Mouse (Mus musculus) hindbrain, postnatal 0 days (tissue): ENCODE data around the gene Fam161a. TPM values are rescaled to one million over a fixed set of nuclear protein-coding genes. Genes with fewer than 3 reads are reported as not detected.

Experiments used
- ATAC-seq: fragments of 200-750 bp; cut with Nextera tagmentation; 2 replicates; pipeline ENCODE4 v1.8.0; 2017; ENCODE audit warnings: mild to moderate bottlenecking, moderate TSS enrichment, moderate library complexity
- DNase-seq: peaks from one replicate; pipeline ENCODE4 v3.0.0-alpha.2; 2015; ENCODE audit warnings: low spot score
- H3K27ac ChIP-seq: fragments of 300-500 bp; sonication (generic); 2 replicates; pipeline ENCODE4 v1.5.1; 2014; ENCODE audit warnings: mild to moderate bottlenecking
- H3K27me3 ChIP-seq: fragments of 300-500 bp; sonication (generic); 2 replicates; pipeline ENCODE4 v1.6.1; 2014; ENCODE audit warnings: low read length, mixed read lengths; ENCODE audit not compliant: insufficient read depth
- H3K36me3 ChIP-seq: fragments of 300-500 bp; sonication (generic); 2 replicates; pipeline ENCODE4 v1.6.1; 2014; ENCODE audit warnings: low read length, mixed read lengths; ENCODE audit not compliant: insufficient read depth
- H3K4me1 ChIP-seq: fragments of 300-500 bp; sonication (generic); 2 replicates; pipeline ENCODE4 v1.6.1; 2014; ENCODE audit warnings: antibody characterized with exemption, low read length, mixed read lengths; ENCODE audit not compliant: insufficient read depth
- H3K4me2 ChIP-seq: fragments of 300-500 bp; sonication (generic); 2 replicates; pipeline ENCODE4 v1.6.1; 2014; ENCODE audit warnings: low read depth, mild to moderate bottlenecking, low read length, moderate library complexity, mixed read lengths
- H3K4me3 ChIP-seq: fragments of 300-500 bp; sonication (generic); 2 replicates; pipeline ENCODE4 v1.5.1; 2014; ENCODE audit warnings: low read length
- H3K9ac ChIP-seq: fragments of 300-500 bp; sonication (generic); replicated peaks from 2 replicates; pipeline ENCODE4 v1.6.1; 2014; ENCODE audit warnings: mild to moderate bottlenecking, low read length, moderate library complexity, mixed read lengths
- H3K9me3 ChIP-seq: fragments of 300-500 bp; sonication (generic); 2 replicates; pipeline ENCODE4 v1.6.1; 2016; ENCODE audit warnings: low read length, mixed read lengths
- CTCF ChIP-seq: IDR thresholded peaks from 2 replicates; pipeline ENCODE4 v1.5.1; 2016; ENCODE audit warnings: antibody characterized with exemption, control low read depth, low read depth
- WGBS: fragments of 180-500 bp; shearing (Covaris S2); extraction: QIAGEN DNeasy Blood & Tissue Kit; methylation state at CpG from one replicate; pipeline ENCODE4 v1.1.7; 2014; 5-methylcytosine and 5-hydroxymethylcytosine counted together
- polyA plus RNA-seq: library from polyadenylated mRNA; unstranded; fragments of >200 nt; fragmentation: Nextera tagmentation; extraction: Ambion mirVana; gene quantifications from 2 replicates; pipeline ENCODE4 v1.2.1, GENCODE M21; 2015
- total RNA-seq: library from RNA; depleted of rRNA; stranded (reverse); fragments of >200 nt; gene quantifications from 2 replicates; pipeline ENCODE4 v1.2.3, GENCODE M21; 2014

Gene Fam161a
- total and polyA plus RNA-seq, 2 experiments from 2014 or later, result 6.8 to 10.7 TPM

GRCm38 (mm10) chr11:22970546-22970945, 36.8 kb upstream of the Fam161a start:
- WGBS, result 100% methylated on average over 1 of the region's 1 CpGs
- no peak overlapping the region for H3K4me3 ChIP-seq
- ATAC-seq, result no peak

GRCm38 (mm10) chr11:22971835-22972709, 35.3 kb upstream of the Fam161a start, which contains the start of gene Zrsr1:
Gene Zrsr1, plus strand, starts transcription at chr11:22972005.
- peak; percentile 84 for DNase-seq
- Histone ChIP-seq H3K4me3 (peak within 1 kb of the TSS; percentile 44), H3K27ac (peak within 1 kb of the TSS; percentile 74), H3K36me3 (peaks cover 4% of the 10 kb centered on the region; the same call in 1 of the 2 replicates), H3K9ac (peak within 1 kb of the TSS; percentile 57), H3K27me3 (no peaks in the 10 kb centered on the region), H3K4me2 (peak within 1 kb of the TSS; percentile 54), H3K9me3 (0 out of 2 replicates have a peak, but pooled peaks cover 1% of the 10 kb centered on the region), H3K4me1 (no peaks in the 10 kb centered on the region)
- ATAC-seq, result peak; percentile 84
- 50% methylated on average over 56 of the region's 56 CpGs for WGBS
- peak; percentile 10; the same call in 1 of the 2 replicates for TF ChIP-seq CTCF

More at GRCm38 (mm10) chr11:22970546-22970945, 36.8 kb upstream of the Fam161a start:
- no peak overlapping the region for H3K4me2 ChIP-seq
- no peak for DNase-seq
- no peaks in the 10 kb centered on the region for H3K4me1 ChIP-seq
- no peak for TF ChIP-seq CTCF
- H3K27me3 ChIP-seq, result no peaks in the 10 kb centered on the region
- H3K9ac ChIP-seq, result no peak overlapping the region
- no peak overlapping the region for H3K27ac ChIP-seq
- no peaks in the 10 kb centered on the region; the same call in 1 of the 2 replicates for H3K36me3 ChIP-seq
- 0 out of 2 replicates have a peak, but pooled peaks cover 2% of the 10 kb centered on the region for H3K9me3 ChIP-seq

GRCm38 (mm10) chr11:22972746-22973526, 34.4 kb upstream of the Fam161a start:
- H3K4me3 ChIP-seq, result peak overlapping the region; percentile 44
- DNase-seq (peak; percentile 84), ATAC-seq (peak; percentile 72)
- 48% methylated on average over 45 of the region's 46 CpGs for WGBS
- no peaks in the 10 kb centered on the region for H3K27me3 ChIP-seq
- peak overlapping the region; percentile 74 for H3K27ac ChIP-seq
- H3K4me1 ChIP-seq, result no peaks in the 10 kb centered on the region
- H3K9me3 ChIP-seq, result no peaks in the 10 kb centered on the region
- TF ChIP-seq CTCF, result no peak
- H3K4me2 ChIP-seq, result peak overlapping the region; percentile 64
- peaks cover 4% of the 10 kb centered on the region; the same call in 1 of the 2 replicates for H3K36me3 ChIP-seq
- H3K9ac ChIP-seq, result peak overlapping the region; percentile 57

GRCm38 (mm10) chr11:22973599-22973998, 33.7 kb upstream of the Fam161a start:
- WGBS, result 55% methylated on average over 14 of the region's 14 CpGs
- Histone ChIP-seq H3K27me3 (no peaks in the 10 kb centered on the region), H3K36me3 (peaks cover 8% of the 10 kb centered on the region; the same call in 1 of the 2 replicates), H3K4me1 (no peaks in the 10 kb centered on the region), H3K4me2 (peak overlapping the region; percentile 64), H3K27ac (peak overlapping the region; percentile 70), H3K9ac (peak overlapping the region; percentile 55), H3K4me3 (peak overlapping the region; percentile 44), H3K9me3 (no peaks in the 10 kb centered on the region)
- DNase-seq (no peak), ATAC-seq (no peak)
- TF ChIP-seq CTCF, result no peak

GRCm38 (mm10) chr11:22978215-22978614, 29.1 kb upstream of the Fam161a start:
- Histone ChIP-seq H3K4me1 (peaks cover 5% of the 10 kb centered on the region), H3K4me2 (no peak overlapping the region), H3K27me3 (no peaks in the 10 kb centered on the region), H3K27ac (no peak overlapping the region), H3K9ac (no peak overlapping the region), H3K9me3 (no peaks in the 10 kb centered on the region), H3K36me3 (peaks cover 8% of the 10 kb centered on the region; the same call in 1 of the 2 replicates), H3K4me3 (no peak overlapping the region)
- whole genome bisulfite sequencing, result 82% methylated on average over 3 of the region's 3 CpGs
- no peak for TF ChIP-seq CTCF
- ATAC-seq (no peak), DNase-seq (no peak)

GRCm38 (mm10) chr11:22978711-22979110, 28.6 kb upstream of the Fam161a start:
- Histone ChIP-seq H3K4me3 (no peak overlapping the region), H3K27me3 (no peaks in the 10 kb centered on the region), H3K36me3 (peaks cover 8% of the 10 kb centered on the region; the same call in 1 of the 2 replicates), H3K27ac (no peak overlapping the region), H3K4me2 (no peak overlapping the region), H3K9ac (no peak overlapping the region), H3K9me3 (no peaks in the 10 kb centered on the region), H3K4me1 (peaks cover 5% of the 10 kb centered on the region)
- no peak for TF ChIP-seq CTCF
- ATAC-seq (peak; percentile 27; the same call in 1 of the 2 replicates), DNase-seq (peak; percentile 69)
- 32% methylated on average over 1 of the region's 1 CpGs for WGBS
